ENCODE assay signal across 9 mouse cellular contexts in the genomic region with DNA sequence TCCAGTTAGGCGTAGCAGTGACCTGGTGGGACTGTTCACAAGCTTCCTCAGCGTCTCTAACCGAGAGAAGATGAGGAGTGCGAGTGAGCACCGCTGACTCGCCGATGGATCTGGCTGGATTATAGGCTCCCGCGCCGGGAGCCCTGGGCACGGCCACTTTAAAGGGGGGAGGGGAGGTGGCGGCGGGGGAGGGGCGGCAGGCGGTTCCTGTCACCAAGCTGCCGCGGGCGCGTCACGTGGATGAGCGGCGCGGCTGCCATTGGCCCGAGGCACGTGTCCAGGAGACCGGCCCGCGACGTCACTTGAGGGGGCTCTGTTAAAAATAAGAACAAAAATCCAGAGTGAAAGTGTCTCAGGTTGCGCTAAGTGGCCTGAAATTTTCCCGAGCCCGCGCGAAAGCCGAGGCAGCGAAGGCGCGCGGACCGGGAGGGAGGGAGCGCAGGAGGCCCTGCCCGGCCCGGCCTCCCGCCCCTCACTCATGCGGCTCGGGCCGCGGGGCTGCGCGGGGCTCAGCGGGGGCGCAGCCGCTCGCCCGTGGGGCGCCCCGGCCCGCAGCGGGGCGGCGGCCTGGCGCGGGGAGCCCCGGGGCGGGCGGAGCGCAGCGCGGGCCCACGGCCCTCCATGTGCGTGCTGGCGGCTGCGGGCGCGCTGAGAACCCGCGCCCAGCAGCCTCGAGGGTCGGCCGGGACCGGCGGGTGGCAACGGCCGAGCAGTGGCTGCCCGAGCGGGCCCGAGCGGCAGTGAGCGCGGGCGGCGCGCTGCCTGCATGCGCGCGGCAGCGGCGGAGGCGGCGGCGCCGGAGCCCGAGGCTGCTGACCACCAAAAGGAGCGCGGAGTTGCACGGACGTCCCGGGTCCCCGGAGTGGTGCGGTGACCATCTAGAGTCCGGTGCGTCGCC. TPM values are rescaled to one million over a fixed set of nuclear protein-coding genes. Genes with fewer than 3 reads are reported as not detected.
DNase-seq lines count a peak whose midpoint lies in the region; ATAC-seq and TF ChIP-seq lines count a peak whose summit lies in the region.
"Had no signal": no experiment of that assay in that cellular context is flagged by ENCODE, and none has a peak within 500 bp of the region (broad histone marks: within the 10 kb centered on the region; RNA-seq: fewer than 3 reads in every experiment).

A gene (plus strand): TSS at position 337 of the 898 bp plus-strand sequence.

- peak within 1 kb of the TSS; percentile 8; the same call in 1 of the 2 replicates for H3K9ac ChIP-seq in forebrain, embryonic 14.5 days (ENCODE audit: low read length)
- peak within 1 kb of the TSS; percentile 67 for H3K9ac ChIP-seq in hindbrain, embryonic 14.5 days
- H3K9ac ChIP-seq in limb, embryonic 12.5 days (replicated peaks), result peak within 1 kb of the TSS; percentile 45; the same call in 1 of the 2 replicates
- peak within 1 kb of the TSS; percentile 81 for H3K9ac ChIP-seq in midbrain, postnatal 0 days (replicated peaks; ENCODE audit: low read length, poor library complexity, severe bottlenecking)

- peaks cover 9% of the 10 kb centered on the region; the same call in 1 of the 2 replicates for H3K4me1 ChIP-seq in forebrain, embryonic 14.5 days (ENCODE audit: control insufficient read depth, insufficient read depth, low read length)
- H3K4me1 ChIP-seq in hindbrain, embryonic 14.5 days (replicated peaks; ENCODE audit: control insufficient read depth, insufficient read depth, low read length), result peaks cover 10% of the 10 kb centered on the region; the same call in 1 of the 2 replicates
- peaks cover 23% of the 10 kb centered on the region for H3K4me1 ChIP-seq in limb, embryonic 12.5 days (replicated peaks)
- H3K4me1 ChIP-seq in midbrain, postnatal 0 days (ENCODE audit: insufficient read depth, low read length), result 0 out of 2 replicates have a peak, but pooled peaks cover 5% of the 10 kb centered on the region

- no peaks in the 10 kb centered on the region for H3K36me3 ChIP-seq in forebrain, embryonic 14.5 days (ENCODE audit: control insufficient read depth, insufficient read depth, low read length)
- no peaks in the 10 kb centered on the region for H3K36me3 ChIP-seq in hindbrain, embryonic 14.5 days (replicated peaks; ENCODE audit: control insufficient read depth, insufficient read depth)
- H3K36me3 ChIP-seq in limb, embryonic 12.5 days, result no peaks in the 10 kb centered on the region
- H3K36me3 ChIP-seq in midbrain, postnatal 0 days (ENCODE audit: insufficient read depth, low read length), result no peaks in the 10 kb centered on the region

- DNase-seq in CD4-positive, CD25-positive, alpha-beta regulatory T cell, adult 2 months (ENCODE audit: low read depth, low spot score), result peak; percentile 8
- DNase-seq in cerebellum, adult 11 months, result peak; percentile 94
- peak; percentile 82 for DNase-seq in forebrain, embryonic 14.5 days (ENCODE audit: low spot score)
- peak; percentile 80 for DNase-seq in hindbrain, embryonic 14.5 days (ENCODE audit: low spot score)
- peak; percentile 93 for DNase-seq in midbrain, postnatal 0 days (ENCODE audit: low spot score)
- DNase-seq in c-Kit-positive CD71-positive TER-119-positive erythroid progenitor cells, embryonic 14.5 days (ENCODE audit: low spot score), result no peak

- ATAC-seq in CD4-positive, CD25-positive, alpha-beta regulatory T cell, adult 4 months, result no peak
- peak; percentile 86 for ATAC-seq in forebrain, embryonic 14.5 days
- peak; percentile 87 for ATAC-seq in hindbrain, embryonic 14.5 days (ENCODE audit: low FRiP score)
- ATAC-seq in limb, embryonic 12.5 days (ENCODE audit: insufficient number of reproducible peaks, insufficient read depth, low FRiP score, low TSS enrichment, low read depth), result peak; percentile 50
- peak; percentile 85 for ATAC-seq in midbrain, postnatal 0 days (ENCODE audit: low FRiP score)

- under 1% methylated on average over 76 of the region's 113 CpGs for WGBS in forebrain, embryonic 14.5 days
- under 1% methylated on average over 97 of the region's 113 CpGs for WGBS in hindbrain, embryonic 14.5 days
- WGBS in limb, embryonic 12.5 days, result under 1% methylated on average over 88 of the region's 113 CpGs
- WGBS in midbrain, postnatal 0 days, result under 1% methylated on average over 89 of the region's 113 CpGs

- peaks cover 88% of the 10 kb centered on the region for H3K27me3 ChIP-seq in forebrain, embryonic 14.5 days (replicated peaks; ENCODE audit: control insufficient read depth, insufficient read depth, low read length)
- H3K27me3 ChIP-seq in hindbrain, embryonic 14.5 days (ENCODE audit: control insufficient read depth, insufficient read depth, low read length), result peaks cover 82% of the 10 kb centered on the region
- peaks cover 96% of the 10 kb centered on the region for H3K27me3 ChIP-seq in limb, embryonic 12.5 days
- H3K27me3 ChIP-seq in midbrain, postnatal 0 days (ENCODE audit: insufficient read depth, low read length), result peaks cover 12% of the 10 kb centered on the region

- H3K4me3 ChIP-seq in forebrain, embryonic 14.5 days (ENCODE audit: low read depth, low read length), result peak within 1 kb of the TSS; percentile 36
- H3K4me3 ChIP-seq in hindbrain, embryonic 14.5 days (replicated peaks; ENCODE audit: low read length), result peak within 1 kb of the TSS; percentile 49
- peak within 1 kb of the TSS; percentile 42 for H3K4me3 ChIP-seq in limb, embryonic 12.5 days (replicated peaks)
- H3K4me3 ChIP-seq in midbrain, postnatal 0 days (ENCODE audit: low read depth, low read length), result peak within 1 kb of the TSS; percentile 68

- H3K9me3 ChIP-seq in forebrain, embryonic 14.5 days (replicated peaks; ENCODE audit: control insufficient read depth, low read length), result no peaks in the 10 kb centered on the region
- no peaks in the 10 kb centered on the region for H3K9me3 ChIP-seq in hindbrain, embryonic 14.5 days (ENCODE audit: control insufficient read depth, low read length)
- H3K9me3 ChIP-seq in limb, embryonic 12.5 days, result no peaks in the 10 kb centered on the region
- no peaks in the 10 kb centered on the region for H3K9me3 ChIP-seq in midbrain, postnatal 0 days (ENCODE audit: low read length)

- H3K4me2 ChIP-seq in forebrain, embryonic 14.5 days (ENCODE audit: low read length), result peak within 1 kb of the TSS; percentile 80
- H3K4me2 ChIP-seq in hindbrain, embryonic 14.5 days (replicated peaks), result peak within 1 kb of the TSS; percentile 69
- peak within 1 kb of the TSS; percentile 76 for H3K4me2 ChIP-seq in limb, embryonic 12.5 days
- H3K4me2 ChIP-seq in midbrain, postnatal 0 days (ENCODE audit: low read depth, low read length, poor library complexity, severe bottlenecking), result peak within 1 kb of the TSS; percentile 87

- H3K27ac ChIP-seq in forebrain, embryonic 14.5 days (ENCODE audit: low read depth, low read length), result no peak within 1 kb of the TSS
- H3K27ac ChIP-seq in hindbrain, embryonic 14.5 days, result peak within 1 kb of the TSS; percentile 83
- no peak within 1 kb of the TSS for H3K27ac ChIP-seq in limb, embryonic 12.5 days
- peak within 1 kb of the TSS; percentile 89 for H3K27ac ChIP-seq in midbrain, postnatal 0 days (ENCODE audit: low read depth, low read length)

- no peak for TF ChIP-seq CTCF in midbrain, postnatal 0 days (IDR thresholded peaks at IDR 0.05)

RNA-seq across cellular contexts. Expression of the gene that starts here (rescaled TPM):
- polyA plus RNA-seq in CD4-positive, CD25-positive, alpha-beta regulatory T cell, adult 4 months (2017; shearing (Covaris generic)), result not detected
- polyA plus RNA-seq in forebrain, embryonic 14.5 days (2014; fragmentation: Nextera tagmentation; extraction: Ambion mirVana), result not detected in 2 replicates
- polyA plus RNA-seq in hindbrain, embryonic 14.5 days (2014; fragmentation: Nextera tagmentation; extraction: Ambion mirVana), result 0.07 and 0.98 TPM in 2 replicates
- polyA plus RNA-seq in limb, embryonic 12.5 days (2016; fragmentation: Nextera tagmentation; extraction: Ambion mirVana), result not detected in 2 replicates
- 49.5 and 62.0 TPM in 2 replicates for total RNA-seq in midbrain, postnatal 0 days (2014; rRNA removed)
- polyA plus RNA-seq in midbrain, postnatal 0 days (2015; fragmentation: Nextera tagmentation; extraction: Ambion mirVana), result 0.86 and 1.0 TPM in 2 replicates
- polyA plus RNA-seq: gonadal fat pad, adult 2 months had no signal

Comparison
In these comparisons a context has a peak if more than half of its experiments do, and no peak if none do; other contexts are left out.
1. Peak in DNase-seq, ATAC-seq, H3K4me3 ChIP-seq, H3K9ac ChIP-seq and H3K4me2 ChIP-seq in forebrain, embryonic 14.5 days; RNA of the gene not detected or under 1 TPM.
2. Peak in DNase-seq, ATAC-seq, H3K4me3 ChIP-seq, H3K27ac ChIP-seq, H3K9ac ChIP-seq and H3K4me2 ChIP-seq in hindbrain, embryonic 14.5 days; RNA of the gene not detected or under 1 TPM.
3. Peak in ATAC-seq, H3K4me3 ChIP-seq, H3K9ac ChIP-seq and H3K4me2 ChIP-seq in limb, embryonic 12.5 days; RNA of the gene not detected or under 1 TPM.
4. H3K9ac ChIP-seq: peak in every context shown above with its lines; median percentile 81 in midbrain, postnatal 0 days; 67 in hindbrain, embryonic 14.5 days; 45 in limb, embryonic 12.5 days; 8 in forebrain, embryonic 14.5 days.